ENCODE assay signal across 20 mouse cellular contexts in the genomic region with DNA sequence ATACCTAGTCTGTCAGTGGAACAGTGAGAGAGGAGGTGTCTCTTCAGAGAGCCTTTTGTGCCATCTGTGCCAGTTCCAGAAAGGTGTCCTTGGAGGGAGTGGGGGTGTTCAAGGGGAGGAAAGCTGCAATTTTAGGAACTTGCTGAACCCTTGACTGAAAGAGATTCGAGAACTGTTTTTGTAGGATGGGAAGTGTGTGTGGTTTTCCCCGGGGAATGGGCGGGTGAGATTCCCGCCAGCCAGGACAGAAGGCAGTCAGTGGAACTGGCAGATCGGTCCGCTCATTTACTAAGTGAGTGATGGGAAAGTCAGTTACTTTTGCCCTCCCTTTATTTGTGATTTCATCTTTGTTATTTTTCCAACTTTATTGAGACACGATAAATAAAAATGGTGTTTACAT.
A peak's percentile ranks its signal among the peaks of the same experiment; 100 is the strongest.
DNase-seq lines count a peak whose midpoint lies in the region; ATAC-seq lines count a peak whose summit lies in the region.
"Had no signal": no experiment of that assay in that cellular context is flagged by ENCODE, and none has a peak within 500 bp of the region (broad histone marks: within the 10 kb centered on the region; RNA-seq: fewer than 3 reads in every experiment).

No protein-coding gene starts in this region.

- peak; percentile 52; the same call in 1 of the 2 replicates for ATAC-seq in frontal cortex, adult (ENCODE audit: low TSS enrichment)
- ATAC-seq: forebrain, embryonic 15.5 days; hindbrain, postnatal 0 days; inflammation-experienced regulatory T-cells, adult 6 months; intestine, embryonic 16.5 days had no signal

- DNase-seq in frontal cortex, postnatal 14 days (ENCODE audit: low spot score in 2 of 2) = no peak
- peak; percentile 34 for DNase-seq in gastrocnemius, postnatal 25 days
- DNase-seq in gastrocnemius, postnatal 4 days (ENCODE audit: low spot score in 2 of 2) = no peak
- DNase-seq in testis, postnatal 14 days (ENCODE audit: low spot score) = peak; percentile 30
- no peak for DNase-seq in testis, postnatal 10 days (ENCODE audit: low spot score)
- DNase-seq in kidney, adult 18-20 months = no peak
- DNase-seq: adrenal gland, postnatal 10 days; B cell, adult 2 months; cerebellum, adult 11-12 months; cerebellum, adult 8-10 months; cerebellum, postnatal 10 days; cerebellum, postnatal 36 days; embryo, embryonic 11 days; heart, postnatal 4 days; kidney, adult 2 months had no signal

Comparison
In these comparisons a context has a peak if more than half of its experiments do, and no peak if none do; other contexts are left out.
1. DNase-seq: peak in gastrocnemius, postnatal 25 days (single experiment) and testis, postnatal 14 days (single experiment); none in frontal cortex, postnatal 14 days (0 of 2), gastrocnemius, postnatal 4 days (0 of 2), testis, postnatal 10 days (single experiment) and kidney, adult 18-20 months (single experiment).